Mouse (Mus musculus): Measurements from ENCODE around the gene Ugt1a6b.
"Not testable (repeated sequence)": the region's sequence is repeated elsewhere in the genome, so short reads cannot be mapped to it uniquely, and the experiment has no call there.

Ugt1a6b gene

DNA sequence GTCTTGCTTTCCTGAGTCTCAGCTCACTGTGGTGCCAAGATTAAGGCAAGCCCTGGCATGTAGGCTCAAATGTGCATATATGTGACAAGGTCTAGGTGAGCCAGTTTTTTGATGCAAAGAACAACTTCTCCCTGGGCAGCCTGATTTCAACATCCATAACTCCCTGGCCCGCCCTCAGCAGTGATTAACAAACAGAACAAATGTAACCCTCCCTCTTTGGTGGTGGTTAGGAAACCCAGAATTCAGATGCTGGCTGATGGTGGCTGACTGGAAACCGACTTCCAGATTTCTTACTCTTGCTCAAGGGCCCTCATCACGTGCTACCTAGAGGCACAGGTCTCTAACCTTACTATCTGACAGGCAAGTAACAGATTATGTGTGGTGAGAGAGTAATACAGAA, at the start of gene Ugt1a6b:
Gene Ugt1a6b (plus strand): TSS at position 234 of the 400 bp plus-strand sequence.
- not testable (repeated sequence) for DNase-seq

DNA sequence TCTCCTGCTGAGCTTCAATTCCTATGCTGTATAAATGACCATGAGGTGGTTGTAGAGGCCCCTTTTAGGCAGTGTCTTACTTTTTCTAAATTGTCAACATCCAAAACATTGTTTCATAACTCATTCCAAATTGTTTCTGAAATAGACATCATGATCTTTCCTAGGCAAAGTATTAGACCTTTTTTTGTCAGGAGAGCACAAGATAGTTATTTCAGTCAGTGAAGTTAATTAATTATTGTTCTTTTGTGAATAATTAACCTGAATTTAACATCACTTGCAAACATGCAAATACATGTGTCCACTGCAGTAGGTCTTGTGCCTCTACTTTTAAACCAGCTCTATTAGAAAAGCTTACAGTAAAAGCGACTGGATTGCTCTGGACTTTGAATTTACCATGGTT, 48.0 kb upstream of the Ugt1a6b start, which contains the start of gene Ugt1a10:
Gene Ugt1a10 (plus strand): TSS at position 301 of the 400 bp plus-strand sequence.
- DNase-seq = no peak

DNA sequence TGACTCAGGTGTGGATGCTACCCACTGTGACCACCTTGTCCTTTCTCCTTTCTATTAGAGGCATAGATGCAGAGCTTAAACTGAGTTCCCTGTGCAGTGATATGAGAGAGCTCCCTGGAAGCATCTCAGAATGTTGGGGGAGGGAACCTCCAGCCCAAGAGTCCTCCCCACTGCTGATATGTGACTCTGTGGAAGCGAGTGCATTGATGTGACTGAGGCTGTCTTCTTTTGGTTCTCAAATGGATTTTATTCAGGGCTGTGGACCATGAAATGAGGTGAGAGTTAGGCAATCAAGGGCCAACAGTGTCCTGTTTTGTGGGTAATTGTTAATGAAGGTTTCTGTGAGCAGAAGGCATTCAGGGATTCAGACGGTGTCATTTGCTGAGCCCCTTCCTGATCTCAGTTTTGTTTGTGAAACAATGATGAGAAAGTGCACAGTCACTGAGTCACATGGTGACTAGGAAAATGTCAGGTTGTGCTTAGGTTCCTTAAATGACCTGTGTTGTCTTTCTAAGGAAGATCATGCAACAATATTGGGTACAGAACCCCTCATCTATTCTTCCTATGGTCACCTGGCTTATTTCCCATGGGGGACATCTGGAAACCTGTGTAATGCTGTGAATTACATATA, 36.5 kb upstream of the Ugt1a6b start:
- not testable (repeated sequence) for DNase-seq

DNA sequence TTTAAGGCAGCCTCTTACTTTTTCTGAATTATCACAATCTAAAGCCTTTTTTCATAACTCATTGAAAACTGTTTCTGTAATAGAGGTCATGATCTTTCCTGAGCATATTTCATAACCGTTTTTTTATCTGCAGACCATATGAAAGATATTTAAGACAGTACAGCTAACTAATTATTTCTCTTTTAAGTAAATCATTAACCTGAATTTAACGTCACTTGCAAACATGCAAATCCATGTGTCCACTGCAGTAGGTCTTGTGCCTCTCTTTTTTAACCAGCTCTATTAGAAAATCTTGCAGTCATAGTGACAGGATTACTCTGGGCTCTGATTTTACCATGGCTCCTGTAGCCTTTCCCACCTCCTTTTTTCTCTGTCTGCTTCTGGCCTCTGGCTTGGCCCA, 32.6 kb upstream of the Ugt1a6b start, which contains the start of gene Ugt1a9:
Gene Ugt1a9 (plus strand): TSS at position 306 of the 400 bp plus-strand sequence.
- DNase-seq = no peak

DNA sequence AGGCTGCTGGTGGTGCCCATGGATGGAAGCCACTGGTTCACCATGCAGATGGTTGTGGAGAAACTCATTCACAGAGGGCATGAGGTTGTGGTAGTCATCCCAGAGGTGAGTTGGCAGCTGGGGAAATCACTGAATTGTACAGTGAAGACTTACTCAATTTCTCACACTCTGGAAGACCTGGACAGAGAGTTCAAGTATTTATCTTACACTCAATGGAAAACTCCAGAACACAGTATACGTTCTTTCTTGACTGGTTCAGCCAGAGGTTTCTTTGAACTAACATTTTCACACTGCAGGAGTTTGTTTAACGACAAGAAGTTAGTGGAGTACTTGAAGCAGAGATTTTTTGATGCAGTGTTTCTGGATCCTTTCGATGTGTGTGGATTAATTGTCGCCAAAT, 32.1 kb upstream of the Ugt1a6b start:
- no peak for DNase-seq

DNA sequence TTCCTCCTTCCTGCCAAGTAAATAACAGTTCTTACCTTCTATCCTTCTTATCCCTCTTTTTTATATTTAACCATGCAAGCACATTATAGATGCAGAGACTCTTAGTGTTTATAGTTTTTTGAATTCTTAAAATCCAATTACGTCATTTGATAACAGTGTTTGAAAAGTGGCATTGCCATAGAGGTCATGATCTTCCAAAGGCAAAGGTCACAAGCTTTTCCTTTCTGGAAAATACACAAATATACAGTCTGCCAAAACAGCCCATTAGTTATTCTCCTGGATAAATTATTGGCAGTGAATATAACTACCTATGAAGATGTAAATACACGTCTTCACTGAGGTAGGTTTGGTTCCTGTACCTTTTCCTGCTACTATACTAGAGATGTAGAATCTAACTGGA, 28.6 kb upstream of the Ugt1a6b start:
- no peak for DNase-seq

DNA sequence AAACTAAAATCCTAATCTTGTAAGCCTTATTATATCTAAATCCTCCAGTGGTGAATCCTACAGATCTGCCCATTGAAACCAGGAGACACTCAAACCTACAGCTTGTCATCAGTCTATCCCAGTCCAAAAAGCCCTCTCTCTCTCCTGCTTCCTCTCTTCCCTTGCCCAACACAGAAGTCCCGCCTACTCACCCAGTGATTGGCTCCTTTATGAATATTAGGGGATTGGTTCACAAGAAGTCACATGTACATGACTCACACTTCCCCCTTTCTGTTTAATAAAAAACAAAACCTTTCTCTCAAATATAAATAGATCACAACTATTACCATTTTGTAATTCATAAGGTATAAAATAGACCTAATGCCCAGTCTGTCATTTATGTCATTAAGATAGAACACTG, 25.9 kb upstream of the Ugt1a6b start:
- no peak for DNase-seq

DNA sequence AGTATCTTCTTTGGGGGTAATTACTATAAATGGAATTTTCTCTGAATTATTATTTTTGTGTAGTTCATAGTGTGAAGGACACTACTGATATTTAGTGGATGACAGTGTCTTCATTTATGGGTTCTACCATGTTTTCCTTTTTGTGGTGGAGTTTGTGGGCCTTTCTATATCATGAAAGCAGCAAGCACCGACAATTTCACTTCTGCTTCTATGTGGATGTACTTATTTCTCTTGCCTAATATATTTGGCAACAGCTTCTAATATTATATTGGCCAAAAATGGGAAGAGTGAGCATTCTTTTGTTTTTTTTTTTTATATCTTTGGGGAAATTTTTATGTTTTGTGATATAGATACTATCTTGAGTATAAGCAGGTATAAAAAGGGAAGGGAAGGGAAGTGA, 21.4 kb upstream of the Ugt1a6b start:
- no peak for DNase-seq

DNA sequence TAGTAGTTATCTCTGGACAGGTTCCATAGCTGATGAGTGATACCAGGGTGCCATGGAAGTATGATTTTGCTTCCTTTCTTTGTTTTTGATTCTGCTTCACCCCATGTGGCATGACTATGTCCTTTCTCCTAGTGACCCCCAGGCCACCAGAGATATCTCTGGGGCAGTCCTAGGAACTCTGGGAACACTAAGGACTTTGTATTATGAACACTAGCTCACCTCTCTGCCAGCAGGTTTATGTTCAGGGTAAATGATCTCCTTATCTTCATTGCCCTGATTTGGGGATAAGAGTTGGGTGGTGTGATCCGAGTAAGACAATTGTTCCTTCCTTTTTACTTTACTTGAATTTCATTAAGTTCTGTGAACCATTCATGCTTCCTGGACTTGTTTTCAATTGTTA, 16.9 kb upstream of the Ugt1a6b start:
- DNase-seq = no peak

DNA sequence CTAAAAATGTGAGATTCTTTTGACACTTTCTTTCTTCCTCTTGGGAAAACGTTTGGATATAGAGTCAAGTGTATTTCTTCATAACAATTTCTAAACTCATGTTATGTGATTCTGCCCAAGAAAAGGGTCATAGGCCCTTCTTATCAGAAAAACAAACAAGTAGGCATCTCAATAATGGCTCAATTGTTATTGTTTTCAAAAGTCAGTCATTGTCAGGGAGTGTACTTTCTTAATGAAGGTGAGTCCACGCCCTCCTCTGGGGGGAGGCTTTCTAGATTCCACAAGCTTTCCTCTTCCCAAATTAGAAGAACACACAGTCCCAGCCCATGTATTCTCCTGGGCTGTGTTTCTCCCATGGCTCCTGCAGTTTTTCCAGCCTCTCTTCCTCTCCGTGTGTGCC, 15.5 kb upstream of the Ugt1a6b start, which contains the start of gene Ugt1a8:
Gene Ugt1a8 (plus strand): TSS at position 301 of the 400 bp plus-strand sequence.
- DNase-seq = no peak

DNA sequence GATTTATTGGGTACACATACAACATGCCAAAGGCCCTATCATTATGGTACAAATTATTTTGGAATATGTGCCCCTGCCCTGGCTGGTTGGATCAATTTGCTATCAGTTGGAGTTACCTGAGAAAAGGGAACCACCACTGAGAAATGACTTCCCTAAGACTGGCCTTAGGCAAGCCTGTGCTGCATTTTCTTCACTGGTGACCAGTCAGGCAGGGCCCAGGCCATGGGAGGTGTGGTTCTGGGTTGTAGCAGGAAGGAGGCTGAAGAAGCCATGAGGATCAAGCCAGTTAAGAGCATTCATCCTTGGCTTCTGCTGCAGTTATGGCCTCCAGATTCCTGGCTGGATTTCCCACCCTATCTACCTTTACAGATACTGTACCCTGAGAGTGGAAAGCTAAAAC, 10.7 kb upstream of the Ugt1a6b start:
- DNase-seq = peak; percentile 10

DNA sequence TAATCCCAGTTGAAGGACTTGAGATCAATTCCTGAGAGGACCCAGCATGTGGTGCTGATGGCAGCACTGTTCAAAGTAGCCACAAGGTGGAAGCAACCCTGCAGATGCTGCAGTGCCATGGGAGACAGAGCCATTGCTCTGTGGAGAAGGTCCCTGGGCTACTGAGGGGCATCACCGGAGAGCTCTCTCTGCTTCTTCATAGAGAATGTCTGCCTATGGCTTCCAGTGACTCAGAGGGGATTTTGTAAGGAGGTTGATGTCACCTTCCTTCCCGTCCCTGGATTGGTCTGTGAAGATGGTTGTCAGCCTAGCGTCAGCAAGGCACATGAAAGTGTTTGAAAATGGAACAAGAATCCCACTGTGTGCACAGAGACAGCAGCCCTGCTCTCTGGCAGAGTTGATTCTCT, 8.8 kb upstream of the Ugt1a6b start:
- not testable (repeated sequence) for DNase-seq

DNA sequence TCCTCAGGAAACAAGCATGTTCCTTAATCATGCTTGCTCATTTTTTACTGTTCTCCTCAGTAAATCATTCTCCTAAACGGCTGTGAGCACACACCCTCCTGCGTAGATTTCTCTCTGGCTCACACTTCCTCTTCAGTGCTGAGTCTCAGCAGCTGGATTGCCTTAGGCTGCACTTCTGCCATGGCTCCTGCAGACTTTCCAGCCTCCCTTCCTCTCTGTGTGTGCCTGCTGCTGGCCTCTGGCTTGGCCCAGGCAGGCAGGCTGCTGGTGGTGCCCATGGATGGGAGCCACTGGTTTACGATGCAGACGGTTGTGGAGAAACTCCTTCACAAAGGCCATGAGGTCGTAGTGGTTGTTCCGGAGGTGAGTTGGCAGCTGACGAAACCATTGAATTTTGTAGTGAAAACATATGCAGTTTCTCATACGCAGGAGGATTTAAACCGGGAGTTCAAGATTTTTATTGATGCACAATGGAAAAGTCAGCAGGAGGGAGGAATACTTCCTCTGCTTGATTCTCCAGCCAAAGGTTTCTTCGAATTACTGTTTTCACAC, 8.0 kb upstream of the Ugt1a6b start, which contains the start of gene Ugt1a7c:
Gene Ugt1a7c (plus strand): TSS at position 122 of the 552 bp plus-strand sequence.
- peak; percentile 11 for DNase-seq

DNA sequence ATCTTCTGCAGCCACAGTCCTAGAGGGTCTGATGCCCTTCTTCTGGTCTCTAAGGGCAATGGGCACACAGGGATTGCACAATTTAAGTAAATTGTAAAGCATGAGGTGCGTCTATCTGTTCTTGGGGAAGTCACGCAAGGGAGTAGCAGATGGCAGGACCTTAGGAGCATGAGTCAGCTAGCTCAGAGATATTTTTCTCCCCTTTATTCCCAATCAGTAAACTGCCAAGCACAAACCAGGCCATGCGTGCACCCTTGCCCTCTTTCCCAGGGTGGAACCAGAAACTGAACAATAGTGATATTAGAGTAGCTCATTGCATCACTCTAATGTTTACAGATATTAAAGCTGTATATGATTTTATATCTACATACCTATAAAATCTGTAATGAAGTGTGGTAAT, 4.5 kb upstream of the Ugt1a6b start:
- DNase-seq = not testable (repeated sequence)

DNA sequence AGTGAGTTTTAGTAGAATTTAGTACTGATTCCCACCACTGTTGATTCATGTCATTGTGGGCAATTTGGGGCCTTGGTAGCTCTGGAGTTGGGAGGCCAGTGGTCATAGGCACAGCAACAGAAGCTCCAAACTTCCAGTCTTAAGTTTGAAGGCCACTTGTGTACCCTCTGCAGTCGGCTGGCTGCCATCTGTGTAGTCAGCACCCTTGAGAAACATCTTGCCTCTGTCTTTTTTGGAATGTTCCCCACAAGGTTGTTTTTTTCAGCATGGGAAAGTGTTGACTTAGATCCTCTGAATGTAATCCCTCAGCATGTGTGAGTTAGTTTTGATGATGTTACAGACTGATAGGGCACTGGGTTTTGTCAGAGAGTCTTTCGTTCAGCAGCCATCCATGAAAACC, 3.4 kb upstream of the Ugt1a6b start:
- DNase-seq = not testable (repeated sequence)

DNA sequence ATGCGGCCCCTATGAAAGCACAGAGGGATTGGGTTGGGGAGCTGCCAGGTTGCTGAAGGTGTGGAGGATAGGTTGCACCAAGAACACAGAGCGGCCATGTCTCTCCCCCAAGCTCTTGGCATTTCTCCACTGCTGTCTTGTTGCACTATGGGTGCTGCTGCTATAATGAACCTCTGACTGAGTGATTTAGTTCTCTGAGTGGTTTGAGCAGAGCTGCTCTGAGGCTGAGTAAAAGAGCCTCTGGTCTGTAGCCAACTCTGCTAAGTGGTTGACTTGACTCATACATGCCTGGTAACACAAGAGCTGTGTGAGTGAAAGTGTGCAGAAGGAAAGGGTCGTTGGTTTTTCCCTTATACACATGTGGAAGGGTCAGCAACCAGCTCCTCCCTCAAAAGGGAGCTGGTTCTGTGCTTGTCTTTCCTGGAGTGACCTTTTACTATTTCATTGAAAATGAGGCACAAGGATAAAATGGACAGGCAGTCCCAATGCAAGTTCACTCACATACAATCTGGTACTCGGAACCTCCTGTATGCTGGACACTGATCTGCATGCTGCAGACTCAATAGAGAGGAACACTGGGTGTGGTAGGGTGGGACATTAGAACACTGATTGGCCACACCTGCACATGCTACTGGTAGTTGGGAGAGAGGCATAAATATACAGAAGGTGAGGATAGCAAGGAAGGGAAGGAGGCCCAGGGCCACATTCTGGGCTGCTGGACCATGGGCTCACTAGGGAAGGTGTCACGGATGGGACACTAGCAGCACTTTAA, 831 bp downstream of the Ugt1a6b start:
- not testable (repeated sequence) for DNase-seq

DNA sequence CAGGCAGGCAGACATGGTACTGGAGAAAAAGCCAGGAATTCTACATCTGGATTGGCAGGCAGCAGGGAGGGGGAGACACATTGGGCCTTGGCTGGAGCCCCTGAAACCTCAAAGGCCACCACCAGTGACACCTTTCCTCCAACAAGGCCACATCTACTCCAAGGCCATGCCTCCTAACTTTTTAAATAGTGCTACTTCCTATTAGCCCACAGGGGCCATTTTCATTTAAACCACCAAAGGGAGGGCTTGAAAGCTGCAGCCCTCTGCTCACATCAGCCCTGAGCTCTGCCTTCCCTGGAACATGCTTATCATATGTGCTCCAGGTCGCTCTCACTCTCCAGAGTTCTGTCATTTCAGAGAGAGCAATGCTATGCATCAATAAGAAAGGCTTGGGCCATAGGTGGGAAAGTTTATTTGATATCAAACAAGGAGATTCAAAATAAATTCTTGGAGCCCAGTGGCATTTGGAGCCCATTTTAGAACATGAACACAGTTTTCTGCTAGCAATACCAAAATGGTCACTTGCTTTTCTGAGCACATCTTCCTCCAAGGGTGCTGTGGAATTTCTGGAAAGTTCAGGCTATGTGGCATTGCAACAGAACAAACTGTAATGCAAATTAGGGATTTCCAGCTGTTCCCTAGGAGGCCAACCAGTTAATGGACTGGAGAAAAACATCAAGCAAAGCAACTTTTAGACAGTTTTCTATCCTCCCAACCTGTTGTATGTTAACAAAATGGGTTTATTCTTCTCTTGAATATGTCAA, 1.8 kb downstream of the Ugt1a6b start:
- no peak for DNase-seq

DNA sequence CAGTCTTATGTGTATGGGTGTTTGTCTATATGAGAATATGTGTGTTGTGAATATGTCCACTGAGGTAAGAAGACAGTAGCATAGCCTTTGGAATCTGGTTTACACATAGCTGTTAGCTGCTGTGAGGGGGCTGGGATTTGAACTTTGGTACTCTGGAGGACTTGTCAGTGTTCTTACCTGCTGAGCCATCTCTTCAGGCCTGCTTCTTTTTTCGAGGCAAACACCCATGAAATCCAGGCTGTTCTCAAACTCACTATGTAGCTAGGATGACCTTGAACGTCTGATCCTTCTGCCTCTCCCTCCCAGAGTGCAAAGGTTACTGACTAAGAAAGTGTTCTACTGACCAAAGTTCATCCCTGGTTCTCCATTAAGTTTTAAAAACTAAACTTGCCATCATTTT, 2.6 kb downstream of the Ugt1a6b start:
- DNase-seq = no peak

DNA sequence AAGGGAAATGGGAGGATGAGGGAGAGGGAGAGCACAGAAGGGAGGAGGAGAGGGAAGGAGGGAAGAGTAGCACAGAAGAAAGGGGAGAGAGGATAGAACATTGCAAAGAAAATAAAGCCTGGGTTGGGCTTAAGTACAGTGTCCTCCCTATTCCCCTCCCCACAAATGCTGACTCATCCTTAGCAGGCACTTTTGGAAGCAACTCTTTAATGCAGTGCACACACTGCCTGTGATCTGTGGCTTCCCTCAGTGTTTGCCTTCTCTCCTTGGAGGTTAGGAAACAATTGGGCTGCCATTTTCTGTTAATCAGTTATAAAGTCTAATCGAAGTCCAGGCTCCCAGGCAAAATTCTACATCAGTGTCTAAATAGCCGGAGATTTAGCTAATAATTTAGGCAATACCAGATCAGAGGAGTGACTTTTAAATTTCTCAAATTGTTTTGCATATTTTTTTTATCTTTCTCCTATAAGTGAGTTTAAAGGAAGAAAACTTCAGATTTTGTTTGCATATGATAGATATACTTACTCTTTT, 6.0 kb downstream of the Ugt1a6b start:
- not testable (repeated sequence) for DNase-seq

DNA sequence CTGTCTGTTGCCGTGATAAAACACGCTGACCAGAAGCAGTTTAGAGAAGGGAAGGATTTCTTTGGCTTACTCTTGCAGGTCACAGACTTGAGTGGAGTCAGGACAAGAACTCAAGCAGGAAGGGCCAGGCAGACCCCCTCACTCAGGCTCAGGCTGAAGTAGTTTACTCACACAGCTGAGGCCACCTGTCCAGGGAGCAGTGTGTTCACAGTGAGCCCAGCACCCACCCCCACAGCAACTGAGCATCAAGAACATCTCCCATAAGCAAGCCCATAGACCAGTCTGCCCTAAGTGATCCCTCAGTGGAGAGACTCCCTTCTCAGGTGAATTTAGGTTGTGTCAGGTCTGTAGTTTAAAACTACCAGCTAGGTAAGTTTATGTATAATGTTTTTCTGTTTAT, 6.6 kb downstream of the Ugt1a6b start:
- DNase-seq = not testable (repeated sequence)

DNA sequence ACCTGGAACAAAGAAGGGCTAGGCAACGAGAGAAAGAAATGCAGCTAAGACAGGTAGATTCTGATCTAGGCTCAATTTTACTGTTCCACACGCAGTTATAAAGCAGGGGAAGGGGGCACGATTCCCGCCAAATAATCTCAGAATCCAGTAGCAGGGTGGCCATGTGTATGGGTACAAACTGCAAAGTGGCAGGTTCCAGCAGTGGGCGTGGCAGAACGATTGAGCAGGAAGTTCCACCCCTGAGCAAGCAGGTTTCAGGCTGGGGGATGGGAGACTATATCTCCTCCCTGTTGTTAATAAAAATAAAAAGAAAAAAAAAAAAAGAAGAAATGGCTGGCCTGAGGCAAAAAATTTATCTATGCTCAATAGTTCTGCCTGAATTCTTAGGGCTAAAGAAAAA, 9.7 kb downstream of the Ugt1a6b start:
- DNase-seq = not testable (repeated sequence)

DNA sequence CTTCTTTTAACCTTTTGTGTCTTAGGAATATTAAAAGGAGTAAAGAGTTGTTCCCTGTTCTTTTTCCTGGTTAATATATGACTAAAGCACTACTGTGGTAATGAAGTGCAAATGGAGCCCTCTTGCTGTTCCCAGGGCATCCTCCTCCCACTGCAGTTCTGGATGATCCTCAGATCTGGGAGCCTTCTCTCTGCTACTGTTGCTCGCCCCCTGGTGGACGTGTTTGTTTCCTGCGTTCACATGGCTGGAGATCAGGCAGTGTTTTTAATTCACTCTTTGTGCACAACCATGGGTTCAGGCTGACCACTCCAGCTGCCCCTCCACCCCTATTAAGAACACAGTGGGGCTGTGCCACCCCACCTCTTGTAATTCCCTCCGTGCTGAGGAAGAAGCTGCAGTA, 17.5 kb downstream of the Ugt1a6b start:
- DNase-seq = not testable (repeated sequence)

DNA sequence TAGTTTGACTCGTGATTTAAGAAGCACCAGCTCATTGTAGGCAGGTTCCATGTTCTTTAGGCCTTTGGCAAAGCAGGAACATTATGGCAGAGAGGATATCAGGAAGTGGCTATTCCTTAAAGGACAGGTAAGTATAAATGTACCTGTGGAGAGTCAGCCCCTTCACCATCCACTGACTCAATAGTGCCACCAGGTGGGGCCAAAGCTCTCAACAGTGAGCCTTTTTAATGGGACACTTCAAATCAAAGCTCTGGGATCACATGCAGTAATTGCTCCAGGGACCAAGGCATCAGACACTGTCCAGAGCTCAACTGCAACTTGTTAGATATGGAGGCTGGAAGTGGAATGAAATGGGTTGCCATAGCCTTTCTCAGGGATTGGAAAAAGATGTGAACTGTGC, 18.5 kb downstream of the Ugt1a6b start:
- DNase-seq = peak; percentile 15
